Mouse (Mus musculus): ENCODE results near the gene Tspear.

DNA sequence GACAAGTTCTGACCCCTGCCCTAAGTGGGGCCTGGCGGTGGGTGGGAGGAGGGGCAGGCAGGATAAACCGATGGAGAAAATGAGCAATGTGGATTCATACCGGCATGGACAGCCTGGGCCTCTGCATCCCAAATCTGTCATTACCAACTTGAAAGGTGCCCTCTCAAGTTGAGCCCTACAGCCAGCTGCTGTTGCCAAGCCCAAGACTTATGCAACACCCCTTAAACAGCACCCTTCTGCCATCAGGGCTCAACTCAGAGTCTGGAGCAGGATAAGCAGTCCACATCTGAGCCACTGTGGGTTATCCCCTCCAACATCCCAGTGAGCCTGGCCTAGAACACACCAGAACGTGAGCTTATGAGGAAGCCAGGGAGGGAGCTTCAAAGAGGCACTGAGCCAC is 226.9 kb downstream of the Tspear start:
- no peak for TF ChIP-seq POLR2A (IDR thresholded peaks at IDR 0.05; ENCODE audit: extremely low read depth, insufficient read depth, low read length)
- no peak for TF ChIP-seq CTCF (IDR thresholded peaks at IDR 0.05; ENCODE audit: low read depth, low read length)
